Mouse (Mus musculus) midbrain, embryonic 16.5 days (tissue): ENCODE measurements around the gene Them7. TPM values are rescaled to one million over a fixed set of nuclear protein-coding genes. Genes with fewer than 3 reads are reported as not detected.

ENCODE experiments used
- ATAC-seq: fragments of 200-750 bp; cut with Nextera tagmentation; 2 replicates; pipeline ENCODE4 v1.8.0; 2017; ENCODE audit warnings: moderate TSS enrichment
- H3K27ac ChIP-seq: fragments of 300-500 bp; sonication (generic); 2 replicates; pipeline ENCODE4 v1.5.1; 2014; ENCODE audit warnings: mild to moderate bottlenecking, low read length, mixed read lengths
- H3K27me3 ChIP-seq: fragments of 300-500 bp; sonication (generic); 2 replicates; pipeline ENCODE4 v1.6.1; 2014; ENCODE audit warnings: low read depth, low read length, mixed read lengths; ENCODE audit not compliant: control insufficient read depth, insufficient read depth
- H3K36me3 ChIP-seq: fragments of 300-500 bp; sonication (generic); 2 replicates; pipeline ENCODE4 v1.6.1; 2014; ENCODE audit warnings: mild to moderate bottlenecking, low read length, moderate library complexity, mixed read lengths; ENCODE audit not compliant: control insufficient read depth, insufficient read depth
- H3K4me1 ChIP-seq: fragments of 300-500 bp; sonication (generic); 2 replicates; pipeline ENCODE4 v1.6.1; 2014; ENCODE audit warnings: mild to moderate bottlenecking, low read length, mixed read lengths; ENCODE audit not compliant: control insufficient read depth, insufficient read depth
- H3K4me2 ChIP-seq: fragments of 300-500 bp; sonication (generic); 2 replicates; pipeline ENCODE4 v1.6.1; 2014; ENCODE audit warnings: mild to moderate bottlenecking, low read length, mixed read lengths
- H3K4me3 ChIP-seq: fragments of 300-500 bp; sonication (generic); 2 replicates; pipeline ENCODE4 v1.5.1; 2014; ENCODE audit warnings: low read depth, mild to moderate bottlenecking, low read length, moderate library complexity, mixed read lengths
- H3K9ac ChIP-seq: fragments of 300-500 bp; sonication (generic); 2 replicates; pipeline ENCODE4 v1.6.1; 2014; ENCODE audit warnings: low read depth, low read length, mixed read lengths
- H3K9me3 ChIP-seq: fragments of 300-500 bp; sonication (generic); replicated peaks from 2 replicates; pipeline ENCODE4 v1.6.1; 2014; ENCODE audit warnings: mild to moderate bottlenecking, low read length, mixed read lengths; ENCODE audit not compliant: control insufficient read depth, poor library complexity, severe bottlenecking
- WGBS: fragments of 180-500 bp; shearing (Covaris S2); extraction: QIAGEN DNeasy Blood & Tissue Kit; methylation state at CpG from one replicate; pipeline ENCODE4 v1.1.7; 2014; 5-methylcytosine and 5-hydroxymethylcytosine counted together
- polyA plus RNA-seq: library from polyadenylated mRNA; unstranded; fragments of >200 nt; fragmentation: Nextera tagmentation; extraction: Ambion mirVana; gene quantifications from 2 replicates; pipeline ENCODE4 v1.2.1, GENCODE M21; 2015

Gene Them7
- polyA plus RNA-seq, 1 experiment from 2014 or later, result not detected

DNA sequence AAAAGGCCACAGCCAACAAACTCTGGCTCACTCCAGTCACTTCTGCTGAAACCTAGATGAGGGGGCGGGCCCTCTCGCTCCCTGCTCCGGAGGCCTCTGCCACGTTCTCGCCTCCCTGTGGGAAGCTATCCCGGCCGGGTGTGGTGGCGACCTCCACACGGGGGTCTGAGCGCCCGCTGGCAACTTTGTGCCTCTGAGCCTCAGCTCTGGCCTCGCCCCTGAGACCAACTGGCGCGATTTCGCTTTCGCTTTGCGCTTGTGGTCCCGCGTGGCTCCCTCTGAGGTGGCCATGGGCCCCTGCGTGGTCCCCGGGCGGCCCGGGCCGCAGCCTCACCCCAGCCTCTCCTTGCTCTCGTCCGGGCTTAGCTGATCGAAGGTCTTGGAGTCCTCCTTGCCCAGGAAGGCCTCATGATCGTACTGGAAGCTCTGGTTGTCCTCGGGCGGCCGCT is 174.5 kb downstream of the Them7 start:
- Histone ChIP-seq H3K9me3 (no peaks in the 10 kb centered on the region), H3K4me3 (peak overlapping the region; percentile 68), H3K27me3 (peaks cover 7% of the 10 kb centered on the region), H3K27ac (peak overlapping the region; percentile 61; the same call in 1 of the 2 replicates), H3K9ac (peak overlapping the region; percentile 74), H3K4me2 (peak overlapping the region; percentile 98), H3K4me1 (peaks cover 4% of the 10 kb centered on the region), H3K36me3 (no peaks in the 10 kb centered on the region)
- under 1% methylated on average over 31 of the region's 31 CpGs for WGBS
- peak; percentile 64 for ATAC-seq

DNA sequence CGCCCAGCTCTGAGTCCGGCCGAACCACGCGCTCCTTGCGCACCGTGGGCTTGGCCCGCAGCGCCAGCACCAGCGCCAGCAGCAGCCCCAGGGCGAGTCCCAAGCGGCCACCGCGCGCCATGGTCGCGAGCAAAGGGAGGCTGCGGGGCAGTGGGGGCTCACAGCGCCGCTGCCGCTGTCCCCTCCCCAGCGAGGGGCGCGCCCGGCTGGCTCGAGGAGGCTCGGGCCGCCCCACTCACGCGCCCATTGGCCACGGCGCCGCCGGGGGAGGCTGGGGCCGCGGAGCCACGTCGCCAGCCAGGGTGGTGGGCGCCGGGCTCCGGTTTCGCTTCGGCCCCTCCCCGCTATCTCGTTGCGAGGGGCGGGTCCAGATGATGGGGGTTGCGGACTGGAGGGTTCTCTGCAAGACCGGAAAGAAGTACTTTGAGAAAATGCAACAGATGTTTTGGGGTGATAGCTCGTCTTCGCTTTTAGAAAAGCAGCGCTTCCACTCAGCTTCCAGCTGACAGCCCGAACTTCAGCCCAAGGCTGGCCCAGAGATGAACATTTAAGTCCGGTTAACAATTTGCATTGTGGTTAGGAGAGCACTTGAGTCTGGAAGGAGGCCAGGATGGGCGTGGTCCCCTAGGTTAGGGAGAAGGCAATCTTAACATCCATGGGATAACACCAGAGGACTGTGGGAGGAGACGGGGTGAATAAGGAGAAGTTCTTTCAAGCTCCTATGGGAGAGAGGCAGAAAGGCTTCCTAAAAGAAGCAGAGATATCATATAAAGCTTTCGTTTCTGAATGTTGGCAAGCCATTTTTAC is 175.2 kb downstream of the Them7 start, which contains the start of gene Rcn1:
Gene Rcn1, minus strand, starts transcription at position 235 of the 807 bp plus-strand sequence.
- Histone ChIP-seq H3K27ac (peak within 1 kb of the TSS; percentile 61; the same call in 1 of the 2 replicates), H3K4me3 (peak within 1 kb of the TSS; percentile 68), H3K9ac (peak within 1 kb of the TSS; percentile 74), H3K36me3 (no peaks in the 10 kb centered on the region), H3K4me1 (peaks cover 4% of the 10 kb centered on the region), H3K9me3 (no peaks in the 10 kb centered on the region), H3K27me3 (peaks cover 7% of the 10 kb centered on the region), H3K4me2 (peak within 1 kb of the TSS; percentile 98)
- 2% methylated on average over 45 of the region's 57 CpGs for WGBS
- ATAC-seq, result peak; percentile 91

DNA sequence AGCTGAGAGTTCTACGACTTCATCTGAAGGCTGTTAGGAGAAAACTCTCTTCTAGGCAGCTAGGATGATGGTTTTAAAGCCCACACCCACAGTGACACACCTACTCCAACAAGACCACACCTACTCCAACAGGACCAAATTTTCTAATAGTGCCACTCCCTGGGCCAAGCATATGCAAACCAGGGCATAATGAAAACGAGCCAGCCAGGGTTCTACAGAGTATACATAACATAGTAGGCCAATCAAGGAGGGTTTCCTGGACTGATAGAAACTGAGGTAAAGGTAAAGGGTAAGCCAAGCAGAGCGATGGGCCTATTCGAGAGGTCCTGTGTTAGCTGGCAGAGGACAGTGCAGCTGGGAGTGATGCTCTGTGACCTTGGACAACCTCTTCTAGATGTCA is 176.4 kb downstream of the Them7 start:
- no peak overlapping the region for H3K4me3 ChIP-seq
- no peak overlapping the region for H3K27ac ChIP-seq
- no peak overlapping the region for H3K9ac ChIP-seq
- H3K4me2 ChIP-seq, result no peak overlapping the region
- 90% methylated on average over 4 of the region's 4 CpGs for WGBS
- peaks cover 4% of the 10 kb centered on the region for H3K4me1 ChIP-seq
- ATAC-seq, result no peak
- no peaks in the 10 kb centered on the region for H3K36me3 ChIP-seq
- H3K27me3 ChIP-seq, result peaks cover 7% of the 10 kb centered on the region
- H3K9me3 ChIP-seq, result no peaks in the 10 kb centered on the region

DNA sequence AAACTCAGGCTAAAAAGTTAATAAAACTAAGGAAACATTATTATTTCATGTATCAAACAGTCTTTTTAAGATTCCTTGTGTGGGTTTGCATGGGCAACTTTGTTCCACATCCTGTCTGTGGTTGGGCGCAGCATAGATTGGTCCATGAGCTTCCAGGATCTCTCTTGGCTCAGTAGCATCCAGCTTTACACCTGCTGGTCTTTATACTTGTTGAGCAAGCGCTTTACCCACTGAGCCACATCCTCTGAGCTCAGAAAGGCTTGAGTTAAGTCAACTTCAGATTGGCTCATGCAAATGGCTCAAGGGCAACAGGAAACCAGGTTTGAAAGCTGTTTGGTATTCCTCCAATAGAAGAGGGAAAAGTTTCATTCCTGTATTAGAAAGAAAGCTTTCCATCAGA is 178.1 kb downstream of the Them7 start:
- Histone ChIP-seq H3K36me3 (no peaks in the 10 kb centered on the region), H3K27me3 (peaks cover 7% of the 10 kb centered on the region), H3K9me3 (no peaks in the 10 kb centered on the region), H3K27ac (no peak overlapping the region), H3K9ac (no peak overlapping the region), H3K4me3 (no peak overlapping the region), H3K4me2 (no peak overlapping the region), H3K4me1 (peaks cover 4% of the 10 kb centered on the region)
- WGBS, result 90% methylated on average over 2 of the region's 2 CpGs
- ATAC-seq, result no peak

DNA sequence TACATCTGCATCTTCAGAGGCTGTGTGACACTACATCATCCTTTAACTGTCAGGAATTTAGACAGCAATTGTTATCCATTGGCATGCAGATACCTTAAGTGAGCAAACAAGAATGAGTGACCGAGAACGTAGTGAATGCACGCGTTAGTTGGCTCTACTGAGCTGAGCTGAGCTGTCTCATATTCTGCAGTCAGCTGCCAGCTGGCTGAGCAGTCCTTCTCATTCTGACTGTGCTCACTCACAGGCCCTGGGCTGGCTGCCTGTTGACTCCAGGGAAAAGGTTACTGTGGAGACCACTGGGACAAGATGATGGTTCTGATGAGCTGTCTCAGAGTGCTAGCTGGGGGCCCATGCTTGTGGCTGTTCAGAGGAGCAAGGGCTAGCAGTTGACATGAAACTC is 184.4 kb downstream of the Them7 start:
- Histone ChIP-seq H3K9me3 (no peaks in the 10 kb centered on the region), H3K4me1 (no peaks in the 10 kb centered on the region), H3K36me3 (no peaks in the 10 kb centered on the region), H3K27me3 (no peaks in the 10 kb centered on the region), H3K4me2 (no peak overlapping the region), H3K4me3 (no peak overlapping the region), H3K27ac (no peak overlapping the region), H3K9ac (no peak overlapping the region)
- 0 out of 2 replicates have a peak, but pooled peaks have one; percentile 58 for ATAC-seq
- WGBS, result 63% methylated on average over 4 of the region's 4 CpGs

DNA sequence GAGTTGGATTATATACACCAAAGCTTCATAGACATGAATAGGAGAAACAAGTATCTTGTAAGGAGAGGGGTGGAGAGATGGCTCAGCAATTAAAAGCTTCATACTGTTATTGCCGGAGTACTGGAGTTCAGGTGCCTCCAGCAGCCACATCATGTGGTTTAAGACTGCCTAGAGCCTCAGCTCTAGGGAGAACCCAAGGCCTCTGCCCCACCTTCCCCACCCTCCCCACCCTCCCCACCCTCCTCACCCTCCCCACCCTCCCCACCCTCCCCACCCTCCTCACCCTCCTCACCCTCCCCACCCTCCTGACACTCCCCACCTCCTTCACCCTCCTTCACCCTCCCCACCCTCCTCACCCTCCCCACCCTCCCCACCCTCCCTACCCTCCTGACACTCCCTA is 185.1 kb downstream of the Them7 start:
- Histone ChIP-seq H3K9ac (no peak overlapping the region), H3K36me3 (no peaks in the 10 kb centered on the region), H3K27me3 (no peaks in the 10 kb centered on the region), H3K4me1 (no peaks in the 10 kb centered on the region), H3K9me3 (no peaks in the 10 kb centered on the region), H3K27ac (no peak overlapping the region), H3K4me2 (no peak overlapping the region), H3K4me3 (no peak overlapping the region)
- no peak for ATAC-seq
- 100% methylated on average over 1 of the region's 1 CpGs for WGBS

DNA sequence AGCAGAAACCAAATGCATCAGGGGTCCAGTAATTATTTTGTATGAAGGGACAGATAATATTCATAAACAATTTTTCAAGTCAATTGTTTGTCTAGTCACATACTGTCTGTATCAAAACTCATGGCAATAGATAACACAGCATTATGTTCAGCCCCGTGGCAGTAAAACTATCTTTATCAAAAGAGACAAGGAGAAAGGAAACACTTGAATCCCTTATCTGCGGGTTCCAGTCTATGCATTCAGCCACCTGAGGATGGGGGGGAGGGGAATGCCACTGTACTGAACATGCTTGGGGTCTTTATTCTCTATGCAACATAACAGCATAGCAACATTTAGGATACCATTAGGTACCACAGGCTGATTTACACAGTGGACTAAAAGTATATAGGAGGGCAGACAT is 190.2 kb downstream of the Them7 start:
- H3K27ac ChIP-seq, result no peak overlapping the region
- WGBS, result 59% methylated on average over 2 of the region's 2 CpGs
- H3K27me3 ChIP-seq, result no peaks in the 10 kb centered on the region
- H3K4me3 ChIP-seq, result no peak overlapping the region
- no peaks in the 10 kb centered on the region for H3K36me3 ChIP-seq
- ATAC-seq, result no peak
- peaks cover 18% of the 10 kb centered on the region for H3K4me1 ChIP-seq
- no peak overlapping the region for H3K4me2 ChIP-seq
- no peak overlapping the region for H3K9ac ChIP-seq
- no peaks in the 10 kb centered on the region for H3K9me3 ChIP-seq

DNA sequence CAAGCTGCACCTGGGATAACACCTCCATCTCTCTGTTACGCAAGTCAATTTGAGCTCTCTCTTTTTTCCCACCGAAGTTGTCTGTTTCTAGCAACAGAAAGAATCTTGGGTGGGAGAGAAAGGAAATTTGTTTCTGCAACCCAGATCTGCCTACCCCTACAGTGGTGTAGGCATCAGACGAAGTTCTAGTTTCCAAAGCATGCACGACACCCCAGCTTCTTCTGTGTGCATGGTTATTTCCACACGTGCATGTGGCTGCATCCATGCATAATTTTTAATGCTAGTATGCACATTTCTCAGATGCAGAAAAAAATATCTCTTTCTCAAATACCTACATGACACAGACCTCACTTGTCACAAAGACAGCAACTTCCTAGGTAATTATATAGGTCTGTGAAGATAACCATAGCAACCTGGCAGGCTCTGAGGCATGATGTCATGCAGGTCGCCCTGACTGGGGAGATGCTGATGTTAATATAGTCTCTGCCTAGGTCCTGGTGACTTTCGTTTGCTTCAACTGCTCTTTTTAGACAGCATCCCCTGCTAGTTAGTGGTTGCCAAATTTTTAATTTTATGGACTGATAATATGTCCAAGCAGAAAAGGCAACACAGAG is 192.0 kb downstream of the Them7 start:
- peaks cover 18% of the 10 kb centered on the region for H3K4me1 ChIP-seq
- H3K9ac ChIP-seq, result no peak overlapping the region
- H3K27ac ChIP-seq, result 0 out of 2 replicates have a peak overlapping the region, but pooled peaks have one; percentile 19
- H3K9me3 ChIP-seq, result 0 out of 2 replicates have a peak, but pooled peaks cover 3% of the 10 kb centered on the region
- no peak overlapping the region for H3K4me3 ChIP-seq
- no peaks in the 10 kb centered on the region for H3K27me3 ChIP-seq
- WGBS, result 45% methylated on average over 7 of the region's 7 CpGs
- peak; percentile 84 for ATAC-seq
- H3K4me2 ChIP-seq, result no peak overlapping the region
- H3K36me3 ChIP-seq, result no peaks in the 10 kb centered on the region
